Mouse (Mus musculus) heart, embryonic 10.5 days (tissue): ENCODE measurements at regions not wholly inside any gene's neighbourhood (a gene's known extent, or its start where the extent isn't known, plus 50 kb on each side); places are given as distances from the start of the nearest gene placed in this dataset.

ENCODE experiments used
- DNase-seq: peaks from one replicate; pipeline ENCODE4 v3.0.0-alpha.2; 2017; ENCODE audit warnings: low spot score
- H3K27ac ChIP-seq: fragments of 300-500 bp; sonication (generic); 2 replicates; pipeline ENCODE4 v1.5.1; 2016; ENCODE audit warnings: mild to moderate bottlenecking
- H3K27me3 ChIP-seq: fragments of 300-500 bp; sonication (generic); 2 replicates; pipeline ENCODE4 v1.6.1; 2016; ENCODE audit warnings: mild to moderate bottlenecking; ENCODE audit not compliant: poor library complexity, insufficient read depth, severe bottlenecking
- H3K36me3 ChIP-seq: fragments of 300-500 bp; sonication (generic); 2 replicates; pipeline ENCODE4 v1.6.1; 2016; ENCODE audit warnings: mild to moderate bottlenecking, moderate library complexity
- H3K4me1 ChIP-seq: fragments of 300-500 bp; sonication (generic); 2 replicates; pipeline ENCODE4 v1.6.1; 2016; ENCODE audit warnings: mild to moderate bottlenecking
- H3K4me3 ChIP-seq: fragments of 300-500 bp; sonication (generic); 2 replicates; pipeline ENCODE4 v1.5.1; 2016; ENCODE audit warnings: mild to moderate bottlenecking, moderate library complexity
- H3K9me3 ChIP-seq: fragments of 300-500 bp; sonication (generic); 2 replicates; pipeline ENCODE4 v1.6.1; 2016; ENCODE audit warnings: mild to moderate bottlenecking, moderate library complexity
- WGBS: fragments of 180-500 bp; shearing (Covaris S2); methylation state at CpG from one replicate; pipeline ENCODE4 v1.1.7; 2016; 5-methylcytosine and 5-hydroxymethylcytosine counted together

DNA sequence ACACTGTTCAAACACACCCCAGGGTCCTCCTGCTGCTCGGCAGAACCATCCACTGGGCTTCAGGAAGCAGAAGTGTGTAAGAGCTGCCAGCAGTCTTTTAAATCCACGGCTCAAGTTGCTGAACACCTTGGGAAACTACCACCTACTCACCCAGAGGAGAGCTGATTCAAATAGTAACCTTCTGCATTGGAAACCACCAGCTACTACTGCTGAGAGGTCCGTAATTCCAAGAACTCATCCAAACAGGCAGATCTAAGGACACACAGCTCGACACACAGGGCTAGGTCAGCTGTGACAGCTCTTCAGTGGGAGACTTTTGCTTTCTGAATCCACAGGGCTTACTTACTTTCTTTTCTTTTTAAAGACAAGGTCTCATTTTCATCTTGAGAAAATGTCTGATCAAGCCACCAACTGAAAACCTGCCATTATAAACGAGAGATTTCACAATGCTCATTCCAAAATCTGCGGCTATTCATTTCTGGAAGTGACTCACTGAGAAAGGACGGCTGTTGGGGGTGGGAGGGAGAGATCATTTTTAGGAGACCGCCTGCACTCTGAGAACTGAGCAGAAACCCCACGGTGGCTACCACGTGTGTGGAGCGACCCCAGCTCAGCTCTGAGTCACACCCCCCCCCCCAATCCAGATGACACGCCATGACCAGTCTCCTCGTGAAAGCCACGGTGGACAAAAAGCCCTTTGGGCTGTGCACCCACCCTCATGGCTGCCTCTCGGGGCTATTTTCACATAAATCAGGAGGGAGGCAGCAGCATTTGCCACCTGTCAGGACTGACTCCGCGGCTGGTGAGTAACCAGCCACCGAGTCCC, 129.5 kb upstream of the Klf14 start:
- 46% methylated on average over 18 of the region's 18 CpGs for WGBS
- no peak for DNase-seq
- H3K36me3 ChIP-seq, result no peaks in the 10 kb centered on the region
- no peaks in the 10 kb centered on the region for H3K27me3 ChIP-seq
- no peaks in the 10 kb centered on the region for H3K9me3 ChIP-seq
- H3K4me1 ChIP-seq, result peaks cover 60% of the 10 kb centered on the region
- H3K4me3 ChIP-seq, result no peak overlapping the region
- peak overlapping the region; percentile 53 for H3K27ac ChIP-seq

DNA sequence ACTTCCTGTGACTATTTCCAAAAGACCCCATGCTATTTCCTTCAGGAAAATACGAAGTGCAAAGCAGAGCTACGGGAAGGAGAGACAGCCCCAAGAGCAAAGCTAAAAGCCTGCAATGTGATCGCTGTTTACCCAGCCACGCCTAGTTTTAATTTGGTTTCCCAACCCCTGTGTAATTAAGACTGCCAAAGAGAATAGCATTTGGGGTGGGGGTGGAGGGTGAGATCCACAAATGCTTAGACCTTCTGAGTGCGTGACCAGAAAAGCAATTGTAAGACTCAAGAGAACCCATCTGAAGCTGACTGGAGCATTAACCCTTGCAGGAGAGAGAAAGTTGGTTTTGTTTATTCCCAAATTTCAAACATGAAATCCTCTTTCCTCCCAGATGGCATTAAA, 130.1 kb upstream of the Klf14 start:
- H3K9me3 ChIP-seq, result no peaks in the 10 kb centered on the region
- no peaks in the 10 kb centered on the region for H3K36me3 ChIP-seq
- H3K27ac ChIP-seq, result peak overlapping the region; percentile 53; the same call in 1 of the 2 replicates
- 49% methylated on average over 5 of the region's 5 CpGs for WGBS
- H3K4me3 ChIP-seq, result no peak overlapping the region
- peaks cover 59% of the 10 kb centered on the region for H3K4me1 ChIP-seq
- DNase-seq, result no peak
- H3K27me3 ChIP-seq, result no peaks in the 10 kb centered on the region

DNA sequence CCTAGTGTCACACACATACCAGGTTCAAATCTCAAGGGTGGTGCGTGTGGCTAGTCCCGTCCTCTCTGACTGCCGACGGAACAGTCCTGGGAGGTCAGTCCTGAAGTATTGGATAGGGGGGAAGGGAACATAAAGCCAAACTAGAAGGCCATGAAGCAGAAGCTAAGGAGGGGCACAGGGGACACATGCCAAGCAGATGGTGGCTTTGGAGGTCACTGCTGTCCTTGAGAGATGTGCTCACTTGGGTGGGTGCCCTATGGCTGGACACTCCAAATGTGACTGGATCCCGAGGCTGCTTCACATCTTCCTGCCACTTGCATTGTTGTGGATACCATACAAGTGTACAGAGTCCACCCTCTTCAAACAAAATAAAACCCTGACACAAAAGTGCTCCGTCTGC, 131.4 kb upstream of the Klf14 start:
- peaks cover 59% of the 10 kb centered on the region for H3K4me1 ChIP-seq
- H3K4me3 ChIP-seq, result no peak overlapping the region
- H3K9me3 ChIP-seq, result no peaks in the 10 kb centered on the region
- no peaks in the 10 kb centered on the region for H3K36me3 ChIP-seq
- WGBS, result 87% methylated on average over 6 of the region's 6 CpGs
- H3K27ac ChIP-seq, result no peak overlapping the region
- no peak for DNase-seq
- no peaks in the 10 kb centered on the region for H3K27me3 ChIP-seq

DNA sequence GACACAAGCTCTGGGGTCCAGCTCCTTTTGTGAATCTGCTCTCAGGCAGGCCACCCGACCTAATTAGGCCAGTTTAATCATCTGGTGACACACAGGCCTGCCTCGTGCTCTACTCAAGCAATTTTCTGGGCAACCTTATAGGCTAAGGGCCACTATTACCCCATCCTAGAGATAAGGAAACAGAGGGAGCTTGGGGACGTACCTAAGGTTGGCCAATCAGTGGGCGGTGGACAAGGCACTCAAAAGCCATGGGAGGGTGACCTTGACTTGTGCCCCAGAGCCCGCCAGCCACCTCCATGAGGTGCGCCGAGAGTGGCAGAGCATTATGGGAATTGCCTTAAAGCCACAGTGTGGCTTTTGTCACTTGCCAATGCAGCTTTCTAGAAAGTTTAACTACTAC, 131.9 kb upstream of the Klf14 start:
- no peak for DNase-seq
- 69% methylated on average over 7 of the region's 7 CpGs for WGBS

DNA sequence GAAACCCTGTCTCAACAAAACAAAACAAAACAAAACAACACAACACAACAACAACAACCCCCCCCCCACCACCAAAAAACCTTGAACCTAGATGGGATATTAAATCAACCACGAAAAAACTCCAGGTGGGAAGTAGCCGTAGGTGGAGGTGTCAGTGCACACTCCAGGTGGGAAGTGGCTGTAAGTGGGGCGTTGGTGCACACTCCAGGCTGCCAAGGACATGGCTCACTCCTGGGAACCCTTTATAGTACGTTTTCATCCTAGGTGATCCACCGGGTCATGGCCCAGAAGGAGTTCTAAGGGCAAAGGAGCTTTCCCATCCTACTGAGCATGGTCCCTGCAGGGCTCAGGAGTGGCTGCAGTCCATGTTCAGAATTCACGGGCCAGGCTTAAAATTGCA, 133.4 kb upstream of the Klf14 start:
- Histone ChIP-seq H3K4me1 (peaks cover 58% of the 10 kb centered on the region), H3K9me3 (no peaks in the 10 kb centered on the region), H3K27ac (no peak overlapping the region), H3K36me3 (no peaks in the 10 kb centered on the region), H3K4me3 (no peak overlapping the region), H3K27me3 (no peaks in the 10 kb centered on the region)
- 85% methylated on average over 6 of the region's 6 CpGs for WGBS
- DNase-seq, result no peak

More for the DNA sequence above, 131.9 kb upstream of the Klf14 start:
- Histone ChIP-seq H3K27ac (no peak overlapping the region), H3K9me3 (no peaks in the 10 kb centered on the region), H3K4me3 (no peak overlapping the region), H3K36me3 (no peaks in the 10 kb centered on the region), H3K27me3 (no peaks in the 10 kb centered on the region), H3K4me1 (peaks cover 58% of the 10 kb centered on the region)

DNA sequence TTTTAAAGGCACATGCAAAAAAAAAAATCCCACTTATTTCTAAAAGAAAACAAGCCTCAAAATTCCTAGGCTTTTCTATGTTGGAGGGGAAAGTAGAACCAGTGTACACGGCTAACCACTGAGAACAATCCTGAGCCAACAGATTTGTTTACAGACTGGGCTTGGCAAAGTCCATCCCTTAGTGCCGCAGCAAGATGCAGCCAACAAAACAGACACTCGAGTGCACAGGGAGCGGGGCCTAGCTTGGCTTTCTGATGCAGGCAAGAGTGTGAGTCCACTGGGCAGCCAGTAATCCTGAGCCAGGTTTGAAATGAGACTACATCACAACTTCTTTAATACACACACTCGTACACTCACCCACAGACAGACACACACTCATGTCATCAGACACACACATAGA, 133.9 kb upstream of the Klf14 start:
- H3K36me3 ChIP-seq, result no peaks in the 10 kb centered on the region
- H3K9me3 ChIP-seq, result no peaks in the 10 kb centered on the region
- no peak overlapping the region for H3K4me3 ChIP-seq
- 87% methylated on average over 5 of the region's 5 CpGs for WGBS
- peaks cover 57% of the 10 kb centered on the region for H3K4me1 ChIP-seq
- H3K27ac ChIP-seq, result no peak overlapping the region
- DNase-seq, result no peak
- H3K27me3 ChIP-seq, result no peaks in the 10 kb centered on the region

DNA sequence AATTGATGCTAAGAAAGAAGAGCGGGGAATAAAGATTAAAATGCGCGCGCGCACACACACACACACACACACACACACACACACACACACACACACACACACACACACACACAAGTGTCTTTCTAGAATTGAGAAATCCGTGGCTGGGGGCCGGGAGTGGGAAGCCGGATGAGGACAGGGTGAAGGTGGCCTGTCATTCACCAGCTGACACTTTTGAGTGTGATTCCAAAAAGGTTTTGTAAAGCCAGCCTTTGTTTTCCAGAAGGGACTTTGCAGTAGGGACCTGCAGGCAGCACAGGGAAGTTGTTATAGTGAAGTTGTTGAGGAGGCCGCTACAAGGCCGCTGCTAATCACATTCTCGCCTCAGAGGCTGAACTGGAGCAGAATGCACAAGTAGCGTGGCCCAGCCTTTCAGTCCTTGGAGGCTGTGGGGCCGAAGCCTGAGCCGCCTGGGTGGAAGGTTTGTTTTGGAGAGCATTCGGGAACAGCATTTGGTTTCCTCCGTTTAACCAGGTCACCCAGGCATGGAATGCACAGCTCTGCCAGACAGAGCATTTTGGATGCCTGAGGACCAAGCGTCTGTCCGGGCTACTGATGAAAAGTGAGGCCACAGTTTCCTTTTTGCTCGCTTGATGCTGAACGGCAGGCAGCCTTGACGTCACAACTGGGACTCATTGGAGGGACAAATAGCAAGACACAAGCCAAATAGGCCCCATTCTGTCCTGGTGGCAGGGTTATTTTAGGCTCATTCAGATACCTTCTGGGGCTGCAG, 137.3 kb upstream of the Klf14 start:
- Histone ChIP-seq H3K9me3 (no peaks in the 10 kb centered on the region), H3K27ac (peak overlapping the region; percentile 85), H3K27me3 (no peaks in the 10 kb centered on the region), H3K36me3 (no peaks in the 10 kb centered on the region), H3K4me3 (no peak overlapping the region), H3K4me1 (peaks cover 52% of the 10 kb centered on the region)
- 46% methylated on average over 19 of the region's 21 CpGs for whole genome bisulfite sequencing
- no peak for DNase-seq

DNA sequence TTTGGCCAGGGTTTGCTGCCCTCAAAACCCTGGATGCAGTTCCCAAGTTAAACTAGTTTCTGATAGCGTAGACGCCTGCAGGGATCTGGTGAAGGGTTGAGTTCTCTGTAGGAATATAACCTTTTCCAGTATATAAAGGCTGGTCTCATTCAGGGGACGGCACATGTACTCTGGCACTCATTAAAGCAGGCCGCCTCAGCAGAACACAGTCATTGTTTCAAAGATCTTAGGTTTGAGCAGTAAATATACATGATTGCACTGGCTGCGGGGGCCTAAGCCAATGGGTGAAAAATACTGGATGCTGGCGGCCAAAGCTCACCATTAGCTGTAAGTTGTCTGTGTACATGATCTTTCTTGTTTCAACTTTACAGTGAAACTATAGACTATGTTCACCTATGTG, 137.9 kb upstream of the Klf14 start:
- H3K27ac ChIP-seq, result peak overlapping the region; percentile 85
- H3K4me1 ChIP-seq, result peaks cover 52% of the 10 kb centered on the region
- no peaks in the 10 kb centered on the region for H3K36me3 ChIP-seq
- whole genome bisulfite sequencing, result 76% methylated on average over 6 of the region's 6 CpGs
- no peaks in the 10 kb centered on the region for H3K9me3 ChIP-seq
- no peak overlapping the region for H3K4me3 ChIP-seq
- DNase-seq, result no peak
- no peaks in the 10 kb centered on the region for H3K27me3 ChIP-seq

DNA sequence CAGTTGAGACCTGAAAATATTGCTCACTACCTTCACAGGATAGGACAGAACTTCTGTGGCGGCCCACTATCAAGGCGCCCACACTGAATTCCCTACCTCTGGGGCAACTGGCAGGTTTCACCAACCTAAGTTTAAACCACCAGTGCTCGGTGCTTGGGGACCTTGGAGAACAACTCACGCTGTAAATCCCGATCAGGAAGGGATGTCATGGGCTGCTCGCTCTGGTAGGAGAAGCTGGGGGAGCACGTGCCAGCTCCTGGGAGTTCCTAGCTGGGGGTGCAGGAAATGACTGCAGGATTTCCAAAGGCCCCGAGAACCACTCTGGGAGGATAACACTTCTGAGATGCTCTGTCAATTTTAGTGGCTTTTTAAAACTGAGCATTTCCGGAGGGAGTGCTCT, 138.4 kb upstream of the Klf14 start:
- WGBS, result 78% methylated on average over 9 of the region's 9 CpGs

DNA sequence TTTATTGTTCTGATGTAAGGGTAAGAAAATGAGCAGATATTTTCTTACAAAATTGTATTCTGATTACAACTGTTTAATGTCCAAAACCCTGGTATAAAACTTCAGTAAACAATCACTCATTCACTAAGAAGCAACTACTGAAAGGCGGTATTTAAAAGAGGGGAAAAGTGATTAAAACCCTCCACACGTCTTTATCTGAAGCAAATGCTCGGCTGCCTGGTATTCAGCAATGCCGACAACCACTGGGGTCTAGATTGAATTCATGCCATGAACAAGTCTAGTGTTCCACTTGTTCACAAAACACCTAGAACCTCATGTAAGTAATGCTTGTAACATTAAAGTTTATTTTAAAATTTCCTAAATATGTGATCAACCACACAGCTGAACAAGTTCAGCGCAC, 139.2 kb upstream of the Klf14 start:
- H3K9me3 ChIP-seq, result no peaks in the 10 kb centered on the region
- H3K4me1 ChIP-seq, result peaks cover 52% of the 10 kb centered on the region
- DNase-seq, result no peak
- no peaks in the 10 kb centered on the region for H3K27me3 ChIP-seq
- no peak overlapping the region for H3K27ac ChIP-seq
- H3K36me3 ChIP-seq, result no peaks in the 10 kb centered on the region
- no peak overlapping the region for H3K4me3 ChIP-seq
- 79% methylated on average over 5 of the region's 5 CpGs for WGBS

More for the DNA sequence above, 138.4 kb upstream of the Klf14 start:
- H3K27me3 ChIP-seq, result no peaks in the 10 kb centered on the region
- peak overlapping the region; percentile 85 for H3K27ac ChIP-seq
- no peak overlapping the region for H3K4me3 ChIP-seq
- no peak for DNase-seq
- peaks cover 52% of the 10 kb centered on the region for H3K4me1 ChIP-seq
- H3K9me3 ChIP-seq, result no peaks in the 10 kb centered on the region
- no peaks in the 10 kb centered on the region for H3K36me3 ChIP-seq

DNA sequence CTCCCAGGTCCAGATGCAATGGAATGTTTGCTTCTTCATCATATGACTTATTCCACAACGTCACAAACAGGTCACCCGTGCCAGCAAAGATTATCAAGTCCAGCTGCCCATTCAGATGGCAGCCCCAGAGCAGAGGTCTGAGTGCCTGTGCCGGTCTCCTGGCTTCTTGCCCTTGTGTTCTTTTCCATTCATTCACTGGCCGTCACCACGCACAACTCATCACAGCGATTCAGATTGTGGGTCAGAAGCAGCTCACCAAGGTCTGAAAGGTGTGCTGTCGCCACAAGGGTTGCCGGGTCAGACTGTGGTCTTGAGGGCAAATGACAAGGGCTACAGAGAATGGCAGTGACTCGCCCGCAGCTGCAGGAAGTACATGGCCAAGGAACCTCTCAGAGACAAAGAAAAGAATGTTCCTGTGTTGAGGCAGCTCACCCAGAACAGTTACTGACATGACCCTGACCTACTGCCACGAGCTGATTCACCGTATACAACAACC, 141.3 kb upstream of the Klf14 start:
- no peak for DNase-seq
- Histone ChIP-seq H3K9me3 (no peaks in the 10 kb centered on the region), H3K36me3 (no peaks in the 10 kb centered on the region), H3K4me1 (peaks cover 47% of the 10 kb centered on the region), H3K27ac (0 out of 2 replicates have a peak overlapping the region, but pooled peaks have one; percentile 38), H3K4me3 (no peak overlapping the region), H3K27me3 (no peaks in the 10 kb centered on the region)
- WGBS, result 55% methylated on average over 12 of the region's 12 CpGs

DNA sequence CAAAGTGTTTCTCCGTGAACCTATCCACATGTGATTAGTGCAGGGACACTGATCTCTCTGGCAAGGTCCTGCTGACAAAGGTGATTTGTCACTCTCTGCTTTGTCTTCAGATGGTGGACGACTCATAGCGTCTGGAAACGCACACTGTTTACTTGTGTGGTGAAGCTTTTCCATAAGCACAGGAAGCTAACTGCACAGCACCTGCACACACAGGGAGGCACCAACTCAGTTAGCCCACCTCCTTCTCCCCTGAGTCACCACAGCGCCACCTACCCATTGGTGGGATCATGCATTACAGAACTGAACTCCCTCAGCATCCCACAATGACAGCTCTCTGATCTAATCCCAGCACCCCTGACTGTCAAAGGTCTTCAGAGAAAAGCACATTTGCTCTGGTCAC, 141.9 kb upstream of the Klf14 start:
- Histone ChIP-seq H3K27me3 (no peaks in the 10 kb centered on the region), H3K4me1 (peaks cover 44% of the 10 kb centered on the region), H3K9me3 (no peaks in the 10 kb centered on the region), H3K4me3 (no peak overlapping the region), H3K36me3 (no peaks in the 10 kb centered on the region), H3K27ac (0 out of 2 replicates have a peak overlapping the region, but pooled peaks have one; percentile 11)
- 66% methylated on average over 5 of the region's 5 CpGs for WGBS
- DNase-seq, result no peak
